Mouse (Mus musculus): ENCODE results near the gene Mcm2.

DNA sequence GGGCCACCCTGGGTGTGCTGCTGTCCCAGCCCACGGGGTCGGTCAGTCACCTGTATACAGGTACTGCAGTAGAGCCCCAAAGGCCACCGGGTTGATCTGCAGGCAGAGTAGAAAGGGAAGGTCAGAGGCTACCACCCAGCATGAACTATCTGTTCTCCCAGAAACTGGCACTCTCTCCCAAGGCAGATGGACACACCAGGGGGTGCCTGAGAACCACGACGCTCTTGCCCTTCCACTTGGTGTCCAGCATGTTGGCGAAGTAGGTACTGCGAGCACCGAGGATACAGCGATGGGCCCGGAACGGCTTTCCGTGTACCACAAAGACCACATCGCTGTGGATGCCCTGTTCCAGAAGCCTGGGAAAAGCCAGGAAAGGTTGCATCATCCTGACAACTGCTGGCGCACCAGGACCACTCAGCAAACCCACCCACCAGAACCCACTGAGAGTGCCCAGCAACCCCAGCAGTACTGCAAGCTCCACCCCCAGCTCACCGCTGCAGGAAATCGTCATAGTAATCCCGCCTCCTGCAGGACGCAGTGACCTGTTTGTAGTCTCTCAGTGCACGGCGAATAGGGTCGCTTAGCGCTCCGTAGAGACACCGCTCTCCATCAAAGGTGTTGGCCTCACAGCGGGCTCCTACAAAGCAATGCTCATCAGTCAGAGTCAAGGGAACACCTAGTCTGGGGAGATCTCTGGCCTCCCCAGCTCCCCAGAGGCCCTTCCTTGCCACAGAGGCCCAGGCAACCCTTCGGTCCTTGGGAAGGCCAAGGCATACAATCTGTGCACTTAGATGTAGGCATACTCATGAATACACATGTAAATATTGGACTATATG is 59.2 kb downstream of the Mcm2 start:
- TF ChIP-seq CTCF (IDR thresholded peaks at IDR 0.05; ENCODE audit: control insufficient read depth, insufficient read depth, low read length) = no peak
- no peak for TF ChIP-seq POLR2A (IDR thresholded peaks at IDR 0.05; ENCODE audit: borderline replicate concordance, control insufficient read depth, low read depth, low read length)
